Mouse (Mus musculus): ENCODE data around the gene Ggact. TPM values are rescaled to one million over a fixed set of nuclear protein-coding genes. Genes with fewer than 3 reads are reported as not detected.
A peak's percentile ranks its signal among the peaks of the same experiment; 100 is the strongest.

Gene Ggact
- 8.3 and 10.7 TPM in 2 replicates for total RNA-seq (2017)

DNA sequence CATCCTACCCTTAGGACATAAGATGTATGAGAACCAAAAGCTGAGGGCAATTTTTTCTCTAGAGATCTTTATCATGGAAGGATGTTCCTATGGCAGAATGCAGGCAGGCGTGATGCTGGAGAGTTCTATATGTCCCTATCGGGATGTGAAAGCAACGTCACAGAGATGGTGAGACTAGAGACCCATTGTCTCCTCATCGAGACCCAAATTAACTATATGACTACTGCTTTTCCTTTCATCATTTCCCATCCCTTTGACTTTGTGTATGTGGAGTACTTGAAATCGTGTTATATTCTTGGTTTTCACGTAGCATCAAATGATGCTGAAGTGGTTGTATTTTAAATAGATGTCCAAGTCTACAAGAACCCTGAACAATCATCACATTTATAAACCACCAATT, at the start of gene Ggact:
Ggact (minus strand) TSS at position 101 of the 400 bp plus-strand sequence.
- ATAC-seq (ENCODE audit: extremely low read depth, insufficient number of reproducible peaks, low FRiP score, poor library complexity, severe bottlenecking), result no peak

DNA sequence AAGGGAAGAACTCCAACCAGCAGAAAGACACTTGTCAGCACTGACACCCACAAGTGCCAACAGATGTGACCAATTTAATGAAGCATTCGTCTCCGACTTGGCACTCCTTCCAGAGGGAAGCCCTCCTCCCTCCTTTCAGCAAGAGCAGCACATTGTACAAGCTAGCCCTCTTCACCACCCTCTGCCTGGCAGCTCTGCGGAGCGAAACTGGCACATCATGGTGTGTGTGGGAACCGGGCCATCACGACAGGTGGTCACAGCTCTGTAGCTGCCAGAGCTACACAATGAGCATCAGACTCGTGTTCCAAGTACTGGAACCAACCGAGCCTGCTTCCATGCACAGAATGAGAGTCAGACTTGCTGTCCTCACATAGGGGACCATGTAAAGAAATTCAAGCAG, 44.4 kb upstream of the Ggact start:
- ATAC-seq (ENCODE audit: extremely low read depth, insufficient number of reproducible peaks, low FRiP score, poor library complexity, severe bottlenecking), result no peak

DNA sequence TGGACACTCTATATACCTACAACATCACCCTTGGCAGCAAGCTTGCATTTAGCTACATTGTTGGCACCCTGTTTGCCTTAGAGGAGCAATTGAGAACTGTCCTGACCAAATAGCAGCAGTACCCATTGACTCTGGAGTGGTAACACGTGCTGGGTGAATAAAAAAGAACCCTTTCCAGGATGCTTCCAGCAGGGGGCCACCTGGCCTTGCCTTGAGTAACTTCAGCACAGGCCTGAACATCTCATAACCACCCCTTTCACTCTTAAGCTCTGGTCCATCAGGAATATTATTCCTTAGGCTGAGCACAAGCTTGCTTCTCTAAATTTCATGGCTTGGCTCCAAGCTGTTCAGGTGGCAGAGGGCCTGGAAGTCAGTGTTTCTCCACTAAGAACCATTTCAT, 39.8 kb upstream of the Ggact start:
- ATAC-seq (ENCODE audit: extremely low read depth, insufficient number of reproducible peaks, low FRiP score, poor library complexity, severe bottlenecking), result no peak

DNA sequence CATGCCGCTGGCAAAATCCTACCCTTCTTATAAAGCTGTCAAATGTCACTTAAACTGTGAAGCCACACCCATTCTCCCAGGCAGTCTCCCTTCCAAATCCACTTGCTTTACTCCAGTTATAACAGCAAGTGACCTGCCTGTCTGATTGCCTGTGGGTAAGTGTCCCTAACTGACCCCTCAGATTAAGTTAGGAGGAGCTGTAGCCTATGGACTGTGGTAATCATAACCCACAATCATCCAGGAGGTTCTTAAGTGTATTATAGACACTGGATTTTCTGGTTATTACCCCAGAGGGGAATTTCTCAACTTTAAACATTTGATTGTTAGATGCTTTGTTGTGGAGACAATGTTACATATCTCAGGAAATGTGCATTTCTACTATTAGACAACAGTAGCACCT, 39.0 kb upstream of the Ggact start:
- ATAC-seq (ENCODE audit: extremely low read depth, insufficient number of reproducible peaks, low FRiP score, poor library complexity, severe bottlenecking), result no peak

DNA sequence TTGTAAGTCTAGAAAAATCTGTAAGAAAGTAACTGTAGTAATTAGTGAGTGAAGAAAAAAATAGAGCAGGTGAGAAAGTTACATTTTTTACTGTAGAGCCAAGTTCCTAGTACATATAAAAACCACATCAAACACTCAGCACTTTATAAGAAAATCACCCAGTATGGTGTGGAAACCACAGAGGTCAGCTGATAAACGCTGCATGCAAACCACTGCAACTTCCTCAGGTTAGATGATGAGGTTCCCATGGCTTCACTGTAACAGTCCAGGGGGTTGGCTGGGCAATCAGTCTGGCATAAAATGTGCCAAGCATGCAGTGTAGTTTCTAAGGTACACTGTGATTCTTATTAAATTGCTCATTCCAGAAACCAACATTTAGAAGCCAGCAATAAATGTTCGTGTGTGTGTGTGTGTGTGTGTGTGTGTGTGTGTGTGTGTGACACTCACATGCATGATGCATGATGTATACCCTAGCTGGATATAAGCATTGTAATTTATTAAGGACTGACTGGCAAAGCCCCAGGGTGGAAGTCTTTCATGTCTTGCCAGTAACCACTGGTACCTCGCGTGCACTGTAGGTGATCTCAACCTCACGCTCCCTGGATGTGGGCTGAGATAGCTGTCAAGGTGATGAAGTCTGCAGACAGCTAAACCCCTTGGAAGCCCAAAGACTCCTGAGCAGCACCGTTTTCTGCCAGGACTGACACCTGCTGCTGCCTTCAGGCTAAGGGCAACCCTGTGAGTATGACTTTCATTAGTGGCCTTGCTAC, 38.3 kb upstream of the Ggact start:
- no peak for ATAC-seq (ENCODE audit: extremely low read depth, insufficient number of reproducible peaks, low FRiP score, poor library complexity, severe bottlenecking)

DNA sequence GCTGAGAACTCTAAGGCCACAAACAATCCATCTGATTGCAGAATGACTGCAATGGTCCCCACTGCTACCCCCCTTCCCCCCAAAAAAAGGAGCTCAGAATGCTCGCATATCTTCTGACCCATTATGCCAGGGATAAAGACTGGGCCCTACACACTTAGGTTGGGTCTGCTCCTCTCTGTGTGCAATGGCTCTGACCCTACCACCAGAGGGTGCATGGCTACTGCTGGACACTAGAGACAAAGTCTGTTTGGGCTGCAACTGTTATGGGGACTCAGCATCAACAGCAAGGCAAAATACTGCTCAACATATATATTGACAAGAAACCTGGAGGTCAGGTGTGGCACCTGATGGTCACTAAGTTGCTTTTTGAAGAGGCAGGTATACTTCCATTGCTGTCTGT, 37.4 kb upstream of the Ggact start:
- ATAC-seq (ENCODE audit: extremely low read depth, insufficient number of reproducible peaks, low FRiP score, poor library complexity, severe bottlenecking), result no peak

DNA sequence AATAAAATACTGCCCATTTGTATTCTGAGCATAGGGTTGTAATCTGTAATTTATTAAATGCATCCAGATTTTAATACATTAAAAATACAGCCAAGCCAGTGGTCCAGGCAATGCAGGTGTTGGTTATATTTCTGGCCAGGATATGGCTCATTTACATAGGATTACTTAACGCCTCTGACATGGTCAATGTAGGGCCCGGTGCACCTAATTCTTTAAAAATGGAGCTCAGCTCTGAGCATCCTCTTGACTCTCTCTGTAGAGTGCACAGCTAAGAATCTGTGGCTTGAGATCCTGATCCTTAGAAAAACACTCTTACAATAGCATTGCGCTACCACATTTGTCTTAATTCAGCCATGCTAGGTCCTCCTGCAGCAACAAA, 29.9 kb upstream of the Ggact start:
- ATAC-seq (ENCODE audit: extremely low read depth, insufficient number of reproducible peaks, low FRiP score, poor library complexity, severe bottlenecking), result no peak

DNA sequence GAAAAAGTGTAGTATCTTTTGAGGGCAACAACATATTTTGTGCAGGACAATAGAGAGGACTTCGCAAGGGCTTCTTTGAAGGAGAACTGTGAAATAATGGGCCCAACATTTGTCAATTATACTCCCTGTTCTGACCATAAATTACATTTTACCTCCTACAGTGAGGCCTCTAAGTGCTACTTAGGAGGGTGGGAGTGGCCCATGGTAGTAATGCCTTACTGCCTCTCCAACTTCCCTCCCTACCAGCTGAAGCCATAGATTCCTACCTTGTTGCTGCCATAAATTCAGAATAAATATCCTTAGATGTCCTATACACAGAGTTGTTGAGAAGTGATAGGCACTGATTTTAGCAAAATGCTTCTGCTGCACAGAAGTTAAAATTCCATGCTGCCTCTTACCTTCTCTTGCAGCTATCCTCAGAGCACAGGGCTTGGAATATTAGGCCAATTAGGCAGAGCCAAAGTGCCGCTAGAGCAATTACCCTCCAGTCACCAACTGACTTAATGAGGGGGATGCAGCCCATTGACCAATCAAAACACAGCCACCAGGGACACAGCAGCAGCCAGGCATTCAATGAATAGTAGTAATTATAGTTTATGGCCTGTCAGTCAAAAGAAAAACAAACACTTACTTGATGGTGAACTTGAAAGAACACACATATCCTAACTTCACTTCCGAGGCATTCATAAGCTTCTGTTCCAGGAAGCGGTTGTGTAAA, 29.4 kb upstream of the Ggact start:
- no peak for ATAC-seq (ENCODE audit: extremely low read depth, insufficient number of reproducible peaks, low FRiP score, poor library complexity, severe bottlenecking)

DNA sequence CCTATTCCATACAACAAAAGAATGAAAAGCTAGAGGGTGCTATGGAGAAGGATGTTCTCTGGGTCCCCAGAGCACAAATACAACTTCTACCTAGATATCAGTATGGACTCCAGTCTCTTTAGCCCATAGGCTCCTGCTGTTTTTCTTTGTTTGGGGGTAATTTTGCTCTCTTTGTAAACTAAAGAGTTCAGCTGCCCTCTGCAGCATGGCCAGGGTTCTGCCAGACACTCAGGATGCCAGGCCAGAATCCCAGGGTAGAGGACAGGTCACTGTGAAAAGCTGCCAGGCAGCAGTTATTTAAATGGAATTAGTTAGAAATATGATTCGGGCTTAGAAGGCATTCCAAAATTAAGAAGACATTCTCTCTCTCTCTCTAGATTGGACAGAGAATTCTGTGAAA, 22.9 kb upstream of the Ggact start:
- no peak for ATAC-seq (ENCODE audit: extremely low read depth, insufficient number of reproducible peaks, low FRiP score, poor library complexity, severe bottlenecking)

DNA sequence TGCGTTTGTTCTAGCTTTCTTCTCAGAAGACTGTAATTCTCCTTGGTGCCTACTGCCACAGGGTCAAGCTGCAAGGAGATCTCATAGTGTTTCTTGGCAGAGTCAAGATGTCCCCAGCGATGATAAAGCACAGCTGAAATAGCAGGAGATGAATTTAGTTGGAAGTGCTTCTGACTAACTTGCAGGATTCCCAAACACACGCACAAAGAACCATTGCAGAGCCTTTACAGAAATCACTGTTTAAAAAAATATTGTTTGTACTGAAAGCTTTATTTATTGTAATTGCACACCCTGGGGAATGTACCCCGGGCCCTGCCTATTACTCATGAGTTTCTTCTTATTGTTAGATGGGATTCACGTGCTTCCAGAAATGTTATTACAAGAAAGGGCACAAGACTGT, 6.5 kb upstream of the Ggact start:
- ATAC-seq (ENCODE audit: extremely low read depth, insufficient number of reproducible peaks, low FRiP score, poor library complexity, severe bottlenecking), result no peak

DNA sequence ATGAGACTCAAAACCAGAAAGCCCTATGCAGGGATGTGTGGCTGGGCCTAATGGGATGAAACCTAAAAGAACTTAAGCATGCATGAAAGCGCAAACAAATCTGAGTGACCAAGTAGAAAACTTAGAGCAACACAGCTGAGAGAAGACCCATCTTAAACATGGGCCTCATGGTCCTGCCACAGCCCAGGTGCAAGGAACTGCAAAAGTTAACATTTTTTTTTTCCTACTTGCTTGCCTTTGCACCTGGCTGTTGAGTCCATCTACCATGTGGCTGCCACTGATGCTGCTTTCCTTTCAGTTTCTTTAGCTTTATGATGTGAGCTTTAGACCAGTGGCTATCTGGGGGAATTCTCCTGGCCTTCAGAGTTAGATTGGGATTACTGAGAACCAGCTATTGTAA, 4.1 kb upstream of the Ggact start:
- ATAC-seq (ENCODE audit: extremely low read depth, insufficient number of reproducible peaks, low FRiP score, poor library complexity, severe bottlenecking), result no peak

DNA sequence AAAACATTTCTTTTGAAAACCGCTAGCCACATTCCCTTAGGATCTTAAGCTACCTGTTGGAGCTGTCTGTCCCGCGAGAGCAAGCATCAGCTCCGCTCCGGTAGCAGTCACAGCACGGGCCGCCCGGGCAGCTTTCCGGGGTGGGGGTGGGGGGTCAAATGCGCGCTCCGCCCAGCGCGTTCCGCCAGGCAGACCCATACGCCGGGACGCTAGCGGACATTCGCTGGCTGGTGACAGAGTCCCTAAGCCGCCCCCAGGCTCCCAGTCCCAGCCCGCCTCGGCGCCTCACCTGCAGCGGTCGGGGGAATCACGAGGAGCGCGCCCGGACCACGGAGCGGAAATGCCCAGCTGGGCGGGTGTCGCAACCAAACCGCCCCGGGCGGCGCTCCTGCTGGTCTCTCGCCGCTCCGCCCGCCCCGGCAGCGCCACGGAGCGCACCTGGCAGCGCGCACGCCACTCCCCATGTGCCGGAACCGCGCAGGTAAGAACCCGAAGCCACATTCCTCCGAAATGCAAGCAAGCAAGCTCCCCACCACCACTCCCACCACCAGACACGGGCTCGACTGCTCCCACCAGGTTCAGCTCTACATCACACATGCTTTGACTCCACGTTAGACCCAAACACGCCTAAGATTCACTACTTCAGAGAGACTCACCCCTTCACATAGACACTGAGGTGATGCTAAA, 602 bp downstream of the Ggact start:
- 0 out of 2 replicates have a peak, but pooled peaks have one; percentile 43 for ATAC-seq (ENCODE audit: extremely low read depth, insufficient number of reproducible peaks, low FRiP score, poor library complexity, severe bottlenecking)

DNA sequence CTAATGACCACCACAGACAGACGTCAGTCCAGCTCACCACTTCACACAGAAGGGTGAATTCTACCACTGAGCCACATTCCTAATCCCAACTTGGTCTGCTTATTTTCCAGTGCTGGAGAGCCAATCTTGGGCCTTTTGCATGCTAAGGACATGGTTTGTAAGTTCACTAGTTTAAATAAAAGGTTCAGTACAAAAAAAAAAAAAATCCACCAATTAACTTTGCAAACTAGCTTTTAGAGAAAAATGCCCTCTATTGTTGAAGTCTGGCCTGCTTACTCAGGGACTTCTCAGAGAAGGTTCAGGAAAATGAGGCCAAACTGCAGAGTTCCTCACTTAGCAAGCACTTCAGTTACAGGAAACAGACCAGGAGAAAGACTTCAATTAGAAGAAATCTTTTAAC, 1.4 kb downstream of the Ggact start:
- no peak for ATAC-seq (ENCODE audit: extremely low read depth, insufficient number of reproducible peaks, low FRiP score, poor library complexity, severe bottlenecking)

DNA sequence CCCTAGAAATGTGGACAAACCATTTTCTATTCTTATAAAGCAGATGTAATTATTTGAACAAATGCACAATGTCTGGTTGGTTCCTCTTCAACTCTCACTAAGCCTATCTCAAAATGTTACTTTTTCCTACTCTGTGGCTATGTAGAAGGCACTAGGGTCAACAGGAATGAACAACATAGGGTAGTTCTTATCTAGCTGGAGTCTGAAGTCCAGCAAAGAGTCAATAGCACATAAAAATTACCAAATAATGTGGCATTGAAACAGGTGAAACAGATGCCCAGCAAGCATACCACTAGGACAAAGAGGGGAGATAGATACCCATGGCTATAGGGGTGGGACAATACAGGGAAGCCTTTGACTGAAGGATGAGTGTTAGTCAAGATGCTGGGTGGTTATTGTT, 2.3 kb downstream of the Ggact start:
- ATAC-seq (ENCODE audit: extremely low read depth, insufficient number of reproducible peaks, low FRiP score, poor library complexity, severe bottlenecking), result no peak

DNA sequence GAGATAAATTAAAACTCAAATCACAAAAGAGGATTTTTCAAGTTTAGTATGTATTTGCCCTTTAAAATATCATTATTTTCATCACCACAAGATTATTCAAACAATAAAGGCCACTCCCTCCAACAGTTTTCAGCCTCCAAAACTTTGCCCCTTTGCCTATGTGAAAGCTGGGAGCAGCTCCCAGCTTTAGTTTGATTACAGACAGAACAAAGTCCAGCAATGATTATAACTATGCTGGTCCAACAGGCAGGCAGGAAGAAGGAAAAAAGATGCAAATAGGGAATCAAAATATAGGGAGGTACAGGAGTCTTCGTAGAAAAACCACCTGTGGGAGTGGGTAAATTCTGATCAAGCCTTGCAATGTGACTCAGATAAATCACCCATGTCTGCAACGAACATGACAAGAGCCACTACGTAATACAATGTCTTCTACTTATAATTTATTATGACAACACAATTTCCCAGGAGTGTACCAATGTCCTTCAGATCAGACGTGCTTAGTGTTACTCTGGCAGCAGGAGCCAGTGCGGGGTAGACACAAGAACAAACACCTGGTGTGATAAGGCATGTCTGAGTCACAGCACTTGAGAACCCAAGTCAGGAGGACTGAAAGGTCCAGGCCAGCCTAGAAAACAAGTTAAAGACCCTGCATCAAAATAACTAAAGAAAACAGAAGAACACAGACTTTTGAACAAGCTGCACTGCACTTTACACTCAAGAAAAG, 4.0 kb downstream of the Ggact start:
- ATAC-seq (ENCODE audit: extremely low read depth, insufficient number of reproducible peaks, low FRiP score, poor library complexity, severe bottlenecking), result no peak

DNA sequence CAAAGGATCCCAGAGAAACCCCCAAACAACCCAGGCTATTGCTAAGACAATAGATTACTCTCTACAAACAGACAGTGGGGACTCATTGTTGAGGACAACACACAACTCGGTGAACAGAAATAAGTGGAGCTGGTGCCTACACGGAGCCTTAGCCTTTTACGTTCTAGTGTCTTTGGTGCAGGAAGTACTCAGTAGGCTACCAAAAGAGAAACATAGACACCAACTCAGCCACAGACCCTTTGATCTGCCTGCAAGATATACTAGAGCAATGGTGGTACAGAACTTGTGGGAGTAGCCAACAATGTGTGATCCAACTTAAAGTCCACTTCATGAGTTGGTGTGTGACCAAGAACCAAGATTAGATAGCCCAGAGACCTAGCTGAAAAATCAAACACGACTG, 5.5 kb downstream of the Ggact start:
- 0 out of 2 replicates have a peak, but pooled peaks have one; percentile 41 for ATAC-seq (ENCODE audit: extremely low read depth, insufficient number of reproducible peaks, low FRiP score, poor library complexity, severe bottlenecking)

DNA sequence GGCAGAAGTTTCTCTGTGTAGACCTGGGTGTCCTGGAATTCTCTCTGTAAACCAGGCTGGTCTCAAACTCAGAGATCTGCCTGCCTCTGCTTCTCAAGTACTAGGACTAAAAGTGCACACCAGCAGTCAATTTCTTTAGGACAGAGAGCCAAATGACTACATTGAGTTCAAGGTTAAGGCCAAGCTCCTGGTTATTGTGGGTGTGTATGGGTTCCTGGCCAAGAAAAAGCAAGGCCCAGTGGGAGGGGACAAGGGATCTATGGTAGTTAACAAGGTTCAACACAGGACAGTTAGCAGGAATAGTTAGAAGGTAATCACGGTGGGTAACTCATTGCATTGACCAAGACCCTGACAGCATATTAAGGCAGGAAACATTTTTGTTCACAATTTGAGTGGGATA, 8.6 kb downstream of the Ggact start:
- ATAC-seq (ENCODE audit: extremely low read depth, insufficient number of reproducible peaks, low FRiP score, poor library complexity, severe bottlenecking), result no peak

DNA sequence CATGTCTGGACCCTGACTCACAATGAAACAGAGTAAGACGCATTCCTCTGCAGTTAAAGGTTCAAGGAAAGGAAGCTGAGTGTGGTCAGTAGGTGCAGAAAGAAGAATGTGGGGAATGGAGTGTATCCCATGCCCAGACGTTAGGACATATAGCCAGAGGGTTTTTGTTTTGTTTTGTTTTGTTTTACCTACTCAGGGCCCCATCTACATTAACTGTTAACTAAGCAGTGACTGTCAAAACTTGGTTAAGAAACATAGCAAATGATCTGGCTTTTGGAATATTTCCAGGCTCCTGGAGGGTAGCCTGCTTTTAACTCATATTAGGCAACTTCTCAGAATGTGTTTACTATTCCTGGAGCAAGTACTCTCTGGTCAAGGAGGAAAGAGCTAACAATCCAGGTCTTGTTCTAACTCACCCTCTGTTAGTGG, 9.6 kb downstream of the Ggact start:
- no peak for ATAC-seq (ENCODE audit: extremely low read depth, insufficient number of reproducible peaks, low FRiP score, poor library complexity, severe bottlenecking)

DNA sequence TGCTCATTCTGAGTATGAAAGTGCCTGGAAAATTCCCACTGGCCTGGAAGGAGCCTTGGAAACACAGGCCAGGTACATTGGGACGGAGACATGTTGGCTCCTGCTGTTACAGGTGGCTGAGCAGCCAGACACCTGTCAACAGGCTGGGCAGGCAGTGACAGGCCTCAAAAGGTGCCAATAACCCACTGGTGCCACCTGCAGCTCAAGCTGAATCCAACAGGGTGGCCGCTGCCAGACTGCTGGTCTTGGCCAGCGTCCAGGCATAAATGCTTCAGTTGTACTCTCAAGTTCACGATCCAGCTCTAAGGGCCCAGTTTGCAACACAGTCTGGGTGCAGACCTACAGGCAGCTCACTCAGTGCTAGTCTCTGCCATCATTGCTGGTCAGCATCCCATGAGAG, 10.7 kb downstream of the Ggact start:
- ATAC-seq (ENCODE audit: extremely low read depth, insufficient number of reproducible peaks, low FRiP score, poor library complexity, severe bottlenecking), result no peak
